Mouse (Mus musculus) heart, adult 2 months (tissue): ENCODE results near the gene Gm20388. TPM values are rescaled to one million over a fixed set of nuclear protein-coding genes. Genes with fewer than 3 reads are reported as not detected.

Source experiments
- DNase-seq, 2 experiments: peaks; one replicate each; pipeline ENCODE4 v3.0.0; 2021
- H3K27ac ChIP-seq: fragments of 200-600 bp; 2 replicates; pipeline ENCODE4 v1.8.1; 2022
- H3K27me3 ChIP-seq: fragments of 200-500 bp; 2 replicates; pipeline ENCODE4 v1.6.1; 2012; ENCODE audit warnings: mild to moderate bottlenecking, low read length, inconsistent platforms, mixed read lengths; ENCODE audit not compliant: control insufficient read depth, insufficient read depth
- H3K36me3 ChIP-seq: fragments of 200-500 bp; 2 replicates; pipeline ENCODE4 v1.6.1; 2012; ENCODE audit warnings: low read length, inconsistent platforms; ENCODE audit not compliant: control insufficient read depth, insufficient read depth
- H3K4me1 ChIP-seq: fragments of 200-500 bp; 2 replicates; pipeline ENCODE4 v1.6.1; 2011; ENCODE audit warnings: low read length; ENCODE audit not compliant: control insufficient read depth, insufficient read depth
- H3K4me3 ChIP-seq: fragments of 200-600 bp; 2 replicates; pipeline ENCODE4 v1.8.1; 2022
- H3K79me2 ChIP-seq: fragments of 200-500 bp; replicated peaks from 2 replicates; pipeline ENCODE4 v1.6.1; 2012; ENCODE audit warnings: mild to moderate bottlenecking, inconsistent platforms, low read length, moderate library complexity, mixed read lengths; ENCODE audit not compliant: control insufficient read depth, insufficient read depth
- H3K9ac ChIP-seq: fragments of 200-500 bp; 2 replicates; pipeline ENCODE4 v1.6.1; 2012; ENCODE audit warnings: low read depth, mild to moderate bottlenecking, control low read depth, inconsistent platforms, low read length, mixed read lengths
- CTCF ChIP-seq: fragments of 200-600 bp; IDR thresholded peaks from 2 replicates; pipeline ENCODE4 v1.8.1; 2022; ENCODE audit warnings: antibody characterized with exemption, mild to moderate bottlenecking, moderate library complexity
- EP300 ChIP-seq: fragments of 200-500 bp; IDR thresholded peaks from 2 replicates; pipeline ENCODE4 v1.6.1; 2011; ENCODE audit warnings: low read depth, low read length, control low read depth; ENCODE audit not compliant: insufficient read depth
- POLR2A ChIP-seq: fragments of 200-500 bp; IDR thresholded peaks from 2 replicates; pipeline ENCODE4 v1.6.1; 2011; ENCODE audit warnings: mild to moderate bottlenecking, low read depth, low read length, control low read depth; ENCODE audit not compliant: insufficient read depth
- WGBS: fragments of 180-500 bp; shearing (Covaris S2); methylation state at CpG from one replicate; pipeline ENCODE4 v1.1.7; 2018; 5-methylcytosine and 5-hydroxymethylcytosine counted together
- intact Hi-C: fragments of 180-260 bp; cut with DNase I; formaldehyde crosslinking; loops from one replicate; pipeline ENCODE4 v1.15.1; 2025
- polyA plus RNA-seq: library from polyadenylated mRNA; depleted of rRNA; stranded (reverse); fragments of >200 nt; gene quantifications from 2 replicates; pipeline ENCODE4 v1.2.3, GENCODE M21; 2012
- total RNA-seq, 2 experiments: library from RNA; stranded (reverse); gene quantifications; 2 replicates each; pipeline ENCODE4 v1.2.3; 2021

The Gm20388 gene
- total and polyA plus RNA-seq, 3 experiments, result 1.8 to 32.3 TPM; not detected in 1

DNA sequence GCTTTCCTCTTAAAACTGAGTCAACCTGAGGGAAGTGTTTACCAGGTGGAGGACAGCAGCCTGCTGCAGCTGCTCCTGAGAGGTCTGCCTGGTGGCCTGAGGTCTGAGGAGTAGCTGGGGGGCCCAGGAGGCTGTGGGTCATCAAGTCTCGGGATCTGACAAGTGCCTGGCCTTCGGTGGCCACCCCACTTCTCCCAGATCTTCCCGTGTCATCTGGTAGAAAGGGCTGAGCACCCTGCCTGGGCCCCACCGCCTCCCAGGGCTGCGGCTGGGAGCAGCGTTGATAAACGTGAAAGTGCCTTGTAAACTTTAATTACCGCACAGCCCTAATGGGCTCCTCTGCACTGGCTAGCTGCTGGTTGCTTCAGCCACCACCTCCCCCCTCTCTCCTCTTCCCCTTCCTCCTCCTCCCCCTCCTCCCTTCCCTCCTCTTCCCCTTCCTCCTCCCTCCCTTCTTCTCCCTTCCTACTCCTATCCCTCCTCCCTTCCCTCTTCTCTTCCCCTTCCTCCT is 1238.0 kb downstream of the Gm20388 start:
- H3K79me2 ChIP-seq, result no peaks in the 10 kb centered on the region
- H3K4me1 ChIP-seq, result peaks cover 3% of the 10 kb centered on the region
- no peak for DNase-seq
- H3K27me3 ChIP-seq, result no peaks in the 10 kb centered on the region
- no peak for TF ChIP-seq EP300
- TF ChIP-seq POLR2A, result no peak
- no peak for TF ChIP-seq CTCF
- intact Hi-C loops, result no loop called here
- H3K4me3 ChIP-seq, result no peak overlapping the region
- H3K36me3 ChIP-seq, result no peaks in the 10 kb centered on the region
- no peak overlapping the region for H3K27ac ChIP-seq
- WGBS, result 50% methylated on average over 8 of the region's 8 CpGs
- H3K9ac ChIP-seq, result no peak overlapping the region

DNA sequence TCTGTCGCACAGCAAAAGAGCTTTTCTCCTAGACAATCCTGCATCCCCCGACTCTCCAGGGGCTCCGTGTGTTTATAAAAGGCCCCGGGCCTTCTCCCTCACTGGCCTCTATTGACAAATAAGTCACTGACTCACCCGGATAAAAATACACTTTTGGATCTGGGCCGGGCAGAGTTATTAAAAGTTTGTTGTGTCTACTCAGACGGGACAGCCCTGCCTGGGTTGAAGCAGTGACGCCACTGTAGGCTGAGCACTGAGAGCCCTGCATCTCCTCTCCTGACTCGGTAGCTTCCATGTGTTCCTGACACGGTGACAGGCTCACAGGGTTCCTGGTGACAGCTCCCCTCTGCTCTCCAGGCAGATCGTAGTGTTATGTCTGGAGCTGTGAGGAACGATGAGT is 1241.8 kb downstream of the Gm20388 start:
- peak overlapping the region; percentile 49; the same call in 1 of the 2 replicates for H3K27ac ChIP-seq
- peaks cover 3% of the 10 kb centered on the region for H3K4me1 ChIP-seq
- intact Hi-C loops, result no loop called here
- no peaks in the 10 kb centered on the region; the same call in 1 of the 2 replicates for H3K27me3 ChIP-seq
- no peak overlapping the region for H3K9ac ChIP-seq
- WGBS, result 23% methylated on average over 12 of the region's 12 CpGs
- H3K4me3 ChIP-seq, result no peak overlapping the region
- H3K79me2 ChIP-seq, result no peaks in the 10 kb centered on the region
- TF ChIP-seq CTCF (no peak), POLR2A (no peak), EP300 (no peak)
- peak; percentile 67 to 74 for DNase-seq
- no peaks in the 10 kb centered on the region for H3K36me3 ChIP-seq

DNA sequence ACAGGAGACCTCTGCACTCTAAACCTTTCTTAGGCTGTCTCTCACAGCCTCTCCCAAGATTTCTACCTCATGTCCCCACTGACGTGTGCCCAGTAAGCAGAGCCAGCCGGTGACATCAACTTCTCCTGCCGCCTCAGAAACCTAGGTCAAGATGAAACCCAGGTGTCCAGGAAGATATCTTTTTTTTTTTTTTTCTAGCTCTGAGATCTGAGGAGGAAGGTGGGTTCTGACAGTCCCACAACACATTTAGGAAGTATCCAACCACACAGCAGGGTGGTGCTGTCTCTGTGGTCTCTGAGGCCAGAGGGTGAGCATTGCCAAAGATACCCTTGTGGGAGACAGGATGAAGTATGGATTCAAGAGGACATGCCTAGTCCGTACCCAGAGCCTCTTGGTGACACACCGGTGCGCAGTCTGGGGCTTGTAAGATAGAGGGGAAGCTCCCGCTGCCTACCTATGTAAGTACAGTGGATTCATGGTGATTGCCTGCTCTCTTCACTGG is 1246.4 kb downstream of the Gm20388 start:
- Histone ChIP-seq H3K27ac (no peak overlapping the region), H3K27me3 (no peaks in the 10 kb centered on the region; the same call in 1 of the 2 replicates), H3K4me1 (peaks cover 2% of the 10 kb centered on the region), H3K36me3 (no peaks in the 10 kb centered on the region), H3K9ac (no peak overlapping the region), H3K79me2 (no peaks in the 10 kb centered on the region), H3K4me3 (no peak overlapping the region)
- TF ChIP-seq EP300 (no peak), POLR2A (no peak), CTCF (no peak)
- intact Hi-C loops, result no loop called here
- WGBS, result 87% methylated on average over 7 of the region's 7 CpGs
- no peak for DNase-seq

DNA sequence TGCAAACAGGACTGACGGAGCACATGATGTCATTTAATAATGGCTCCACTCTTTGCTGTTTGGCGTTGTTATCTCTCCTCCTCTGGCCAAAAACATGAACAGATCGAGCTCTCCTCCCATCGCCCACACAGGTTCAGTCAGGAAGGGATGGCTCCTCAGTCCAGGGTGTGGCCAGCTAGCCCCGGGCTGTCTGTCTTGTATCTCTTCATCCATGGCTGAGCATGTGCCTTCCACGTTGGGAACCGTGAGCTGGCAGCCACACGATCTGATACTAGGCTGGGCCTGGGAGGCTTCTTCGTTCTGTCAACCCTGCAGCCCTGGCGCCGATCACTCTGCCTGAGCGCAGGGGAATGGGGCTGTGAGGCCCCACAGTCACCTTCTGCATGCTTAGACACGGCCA is 1248.2 kb downstream of the Gm20388 start:
- Histone ChIP-seq H3K4me1 (peaks cover 1% of the 10 kb centered on the region; the same call in 1 of the 2 replicates), H3K27ac (no peak overlapping the region), H3K4me3 (no peak overlapping the region), H3K27me3 (no peaks in the 10 kb centered on the region; the same call in 1 of the 2 replicates), H3K9ac (no peak overlapping the region), H3K79me2 (no peaks in the 10 kb centered on the region), H3K36me3 (no peaks in the 10 kb centered on the region)
- 56% methylated on average over 13 of the region's 13 CpGs for WGBS
- TF ChIP-seq CTCF (no peak), POLR2A (no peak), EP300 (no peak)
- DNase-seq, result no peak
- intact Hi-C loops, result no loop called here

DNA sequence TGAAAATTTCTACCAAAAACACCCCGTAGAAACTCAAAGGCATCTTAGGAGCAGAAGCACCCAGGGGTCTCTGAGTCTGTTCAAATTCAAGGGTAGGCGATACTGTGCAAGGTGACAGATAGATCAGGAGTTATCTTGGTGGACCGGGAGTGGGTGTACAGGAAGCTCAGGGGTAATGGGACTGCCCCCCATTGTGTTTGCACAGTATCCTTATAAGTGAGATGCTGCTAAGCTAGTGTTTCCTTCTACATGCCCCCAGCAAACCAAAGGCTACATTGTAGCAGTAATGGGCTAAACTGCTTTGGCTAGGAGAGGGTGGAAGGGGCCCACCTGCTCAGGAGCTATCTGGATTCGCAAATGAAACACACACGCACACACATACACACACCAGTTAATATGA is 1250.8 kb downstream of the Gm20388 start:
- DNase-seq, result no peak
- TF ChIP-seq POLR2A, result no peak
- no peak for TF ChIP-seq CTCF
- TF ChIP-seq EP300, result no peak
- H3K79me2 ChIP-seq, result no peaks in the 10 kb centered on the region
- H3K9ac ChIP-seq, result no peak overlapping the region
- intact Hi-C loops, result no loop called here
- no peaks in the 10 kb centered on the region for H3K27me3 ChIP-seq
- WGBS, result 86% methylated on average over 5 of the region's 5 CpGs
- peaks cover 3% of the 10 kb centered on the region; the same call in 1 of the 2 replicates for H3K4me1 ChIP-seq
- no peak overlapping the region for H3K27ac ChIP-seq
- no peaks in the 10 kb centered on the region for H3K36me3 ChIP-seq
- H3K4me3 ChIP-seq, result no peak overlapping the region

DNA sequence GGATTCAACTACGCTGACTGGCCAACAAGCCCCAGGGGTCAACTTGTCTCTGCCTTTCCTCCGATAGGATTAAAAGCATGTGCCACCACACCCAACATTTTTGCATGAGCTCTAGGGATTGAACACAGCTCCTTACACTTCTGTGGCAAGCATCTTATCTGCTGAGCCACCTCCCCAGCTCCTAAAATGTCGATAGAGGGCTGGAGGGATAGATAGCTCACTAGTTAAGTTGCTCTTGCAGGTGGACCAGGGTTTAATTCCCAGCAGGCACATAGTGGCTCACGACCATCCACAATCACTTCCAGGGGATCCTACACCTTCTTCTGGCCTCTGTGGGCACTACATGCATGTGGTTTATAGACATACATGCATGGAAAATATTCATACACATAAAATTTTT is 1251.8 kb downstream of the Gm20388 start:
- WGBS, result 74% methylated on average over 4 of the region's 4 CpGs
- Histone ChIP-seq H3K4me1 (peaks cover 3% of the 10 kb centered on the region; the same call in 1 of the 2 replicates), H3K36me3 (no peaks in the 10 kb centered on the region), H3K27ac (no peak overlapping the region), H3K27me3 (no peaks in the 10 kb centered on the region), H3K4me3 (no peak overlapping the region), H3K9ac (no peak overlapping the region), H3K79me2 (no peaks in the 10 kb centered on the region)
- DNase-seq, result no peak
- intact Hi-C loops, result no loop called here
- TF ChIP-seq EP300, result no peak
- TF ChIP-seq CTCF, result no peak
- TF ChIP-seq POLR2A, result no peak
